Mouse (Mus musculus) lung, embryonic 14.5 days (tissue): ENCODE measurements around the gene Cdc42ep4. TPM values are rescaled to one million over a fixed set of nuclear protein-coding genes. Genes with fewer than 3 reads are reported as not detected.

Source experiments
- ATAC-seq: fragments of 200-750 bp; cut with Nextera tagmentation; 2 replicates; pipeline ENCODE4 v1.8.0; 2017; ENCODE audit warnings: mild to moderate bottlenecking, moderate TSS enrichment, moderate library complexity; ENCODE audit not compliant: insufficient read depth
- DNase-seq: peaks from one replicate; pipeline ENCODE4 v3.0.0-alpha.2; 2015
- H3K27ac ChIP-seq: fragments of 300-500 bp; sonication (generic); 2 replicates; pipeline ENCODE4 v1.5.1; 2014; ENCODE audit warnings: low read depth, mild to moderate bottlenecking, moderate library complexity
- H3K27me3 ChIP-seq: fragments of 300-500 bp; sonication (generic); 2 replicates; pipeline ENCODE4 v1.6.1; 2014; ENCODE audit warnings: low read length, control low read depth; ENCODE audit not compliant: insufficient read depth
- H3K36me3 ChIP-seq: fragments of 300-500 bp; sonication (generic); 2 replicates; pipeline ENCODE4 v1.6.1; 2014; ENCODE audit warnings: control low read depth; ENCODE audit not compliant: insufficient read depth
- H3K4me1 ChIP-seq: fragments of 300-500 bp; sonication (generic); 2 replicates; pipeline ENCODE4 v1.6.1; 2014; ENCODE audit warnings: antibody characterized with exemption, control low read depth; ENCODE audit not compliant: insufficient read depth
- H3K4me2 ChIP-seq: fragments of 300-500 bp; sonication (generic); 2 replicates; pipeline ENCODE4 v1.6.1; 2014; ENCODE audit warnings: mild to moderate bottlenecking
- H3K4me3 ChIP-seq: fragments of 300-500 bp; sonication (generic); 2 replicates; pipeline ENCODE4 v1.5.1; 2014; ENCODE audit warnings: low read depth, low read length
- H3K9ac ChIP-seq: fragments of 300-500 bp; sonication (generic); 2 replicates; pipeline ENCODE4 v1.6.1; 2014
- H3K9me3 ChIP-seq: fragments of 300-500 bp; sonication (generic); 2 replicates; pipeline ENCODE4 v1.6.1; 2016; ENCODE audit warnings: low read depth, low read length, control low read depth
- CTCF ChIP-seq: IDR thresholded peaks from 2 replicates; pipeline ENCODE4 v1.5.1; 2016; ENCODE audit warnings: antibody characterized with exemption, low read depth
- whole genome bisulfite sequencing: fragments of 180-500 bp; shearing (Covaris S2); extraction: QIAGEN DNeasy Blood & Tissue Kit; methylation state at CpG from one replicate; pipeline ENCODE4 v1.1.7; 2014; 5-methylcytosine and 5-hydroxymethylcytosine counted together
- polyA plus RNA-seq: library from polyadenylated mRNA; unstranded; fragments of >200 nt; fragmentation: Nextera tagmentation; extraction: Ambion mirVana; gene quantifications from 2 replicates; pipeline ENCODE4 v1.2.1, GENCODE M21; 2014

Gene Cdc42ep4
- polyA plus RNA-seq, 1 experiment from 2014 or later = 86.6 TPM

DNA sequence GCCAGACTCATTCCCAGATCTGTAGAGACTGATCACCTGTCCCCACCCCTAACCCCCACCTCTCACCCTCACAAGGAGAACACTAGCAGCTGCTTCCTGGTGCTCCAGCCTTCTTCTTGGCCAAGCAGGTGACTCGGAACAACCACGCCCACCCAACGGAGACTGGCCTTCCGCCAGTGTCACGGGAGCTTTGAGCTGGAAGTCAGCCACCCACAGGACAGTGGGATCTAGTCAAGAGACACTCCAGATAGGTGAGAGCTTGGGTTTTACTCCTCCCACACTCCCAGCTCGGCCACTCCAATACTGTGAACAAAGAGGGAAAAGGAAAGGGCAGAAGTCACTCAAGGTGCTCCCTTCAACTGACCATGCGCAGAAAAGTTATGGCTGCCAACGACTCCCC is 12.5 kb downstream of the Cdc42ep4 start:
- no peak for TF ChIP-seq CTCF
- peaks cover 4% of the 10 kb centered on the region; the same call in 1 of the 2 replicates for H3K9me3 ChIP-seq
- no peak for DNase-seq
- H3K27ac ChIP-seq = no peak overlapping the region
- H3K27me3 ChIP-seq = no peaks in the 10 kb centered on the region
- no peak overlapping the region for H3K4me3 ChIP-seq
- 59% methylated on average over 8 of the region's 8 CpGs for WGBS
- peaks cover 58% of the 10 kb centered on the region for H3K36me3 ChIP-seq
- H3K4me1 ChIP-seq = peaks cover 34% of the 10 kb centered on the region
- H3K9ac ChIP-seq = no peak overlapping the region
- no peak overlapping the region for H3K4me2 ChIP-seq
- no peak for ATAC-seq

DNA sequence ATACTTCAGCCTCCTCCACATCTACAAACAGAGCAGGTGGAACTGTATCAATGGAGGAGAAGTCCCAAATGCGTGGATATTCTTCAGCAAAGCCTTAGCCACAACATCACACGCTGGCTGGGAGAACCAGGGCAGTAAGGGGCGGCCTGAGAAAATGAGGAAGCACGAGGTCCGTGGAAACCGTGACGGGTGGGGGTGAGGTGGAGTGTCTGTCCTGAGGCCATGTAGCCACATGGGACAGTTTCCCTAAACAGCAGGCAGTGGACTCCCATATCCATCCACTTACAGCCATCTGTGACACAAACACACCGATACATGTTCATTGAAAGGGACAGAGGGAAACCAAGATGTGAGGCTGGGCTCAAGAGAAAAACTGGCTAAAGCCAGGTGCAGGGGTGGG is 13.8 kb downstream of the Cdc42ep4 start:
- no peak overlapping the region for H3K27ac ChIP-seq
- no peaks in the 10 kb centered on the region for H3K27me3 ChIP-seq
- peaks cover 39% of the 10 kb centered on the region for H3K4me1 ChIP-seq
- WGBS = 78% methylated on average over 8 of the region's 8 CpGs
- no peak for ATAC-seq
- H3K9me3 ChIP-seq = peaks cover 2% of the 10 kb centered on the region; the same call in 1 of the 2 replicates
- H3K4me3 ChIP-seq = no peak overlapping the region
- peaks cover 49% of the 10 kb centered on the region for H3K36me3 ChIP-seq
- H3K9ac ChIP-seq = no peak overlapping the region
- H3K4me2 ChIP-seq = no peak overlapping the region
- no peak for DNase-seq
- no peak for TF ChIP-seq CTCF

DNA sequence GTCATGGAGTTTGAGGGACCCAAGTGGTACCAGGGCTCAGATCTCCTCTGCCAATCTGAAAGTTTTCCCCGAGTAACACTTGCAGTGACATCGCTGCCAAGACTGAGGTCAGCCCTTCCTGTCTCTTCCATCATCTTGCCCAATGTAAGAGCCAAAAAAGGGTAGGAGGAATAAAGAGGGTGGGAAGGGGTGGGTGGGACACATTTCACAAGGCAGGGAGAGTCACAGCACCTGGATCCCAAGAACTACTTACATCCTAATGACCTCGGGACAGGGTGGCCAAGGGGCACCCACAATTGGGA is 14.2 kb downstream of the Cdc42ep4 start:
- DNase-seq = no peak
- no peak overlapping the region for H3K4me3 ChIP-seq
- peaks cover 39% of the 10 kb centered on the region for H3K4me1 ChIP-seq
- H3K9me3 ChIP-seq = no peaks in the 10 kb centered on the region
- no peak overlapping the region for H3K27ac ChIP-seq
- no peak for ATAC-seq
- TF ChIP-seq CTCF = no peak
- H3K27me3 ChIP-seq = no peaks in the 10 kb centered on the region
- 48% methylated on average over 3 of the region's 3 CpGs for whole genome bisulfite sequencing
- H3K36me3 ChIP-seq = peaks cover 47% of the 10 kb centered on the region
- no peak overlapping the region for H3K9ac ChIP-seq
- H3K4me2 ChIP-seq = no peak overlapping the region

DNA sequence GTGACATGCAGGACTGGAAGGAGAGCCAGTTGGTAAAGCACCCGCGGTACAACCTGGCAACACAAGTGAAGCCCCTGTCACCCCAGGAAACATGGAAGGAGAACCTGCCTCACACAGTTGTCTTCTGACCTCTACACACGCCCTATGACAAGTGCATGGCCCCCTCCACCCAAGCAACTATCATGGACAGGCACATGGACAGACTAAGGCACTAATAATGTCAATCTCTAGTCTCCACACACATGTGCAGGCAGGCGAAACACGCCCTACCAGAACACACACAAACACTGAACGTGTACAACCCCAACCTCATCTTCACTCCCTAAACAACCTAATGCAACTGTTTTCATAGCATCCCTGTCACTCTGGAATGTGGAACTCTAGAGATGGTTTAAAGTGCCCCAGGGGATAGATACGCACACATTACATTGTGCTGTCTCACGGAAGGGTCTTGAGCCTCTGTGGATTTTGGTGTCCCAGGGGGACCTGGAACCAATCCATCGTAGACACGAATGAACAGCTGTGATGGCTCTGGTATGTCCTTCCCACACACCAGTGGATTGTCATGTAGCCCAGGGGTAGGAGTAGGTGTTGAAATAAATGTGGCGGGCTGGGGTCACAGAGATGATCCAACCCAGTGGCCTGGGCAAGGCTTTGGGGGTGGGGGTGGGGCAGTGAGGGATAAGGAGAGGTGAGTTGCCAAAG is 14.7 kb downstream of the Cdc42ep4 start:
- Histone ChIP-seq H3K36me3 (peaks cover 42% of the 10 kb centered on the region), H3K4me1 (peaks cover 39% of the 10 kb centered on the region), H3K4me2 (no peak overlapping the region), H3K9ac (no peak overlapping the region), H3K27me3 (no peaks in the 10 kb centered on the region), H3K27ac (no peak overlapping the region), H3K4me3 (no peak overlapping the region), H3K9me3 (no peaks in the 10 kb centered on the region)
- ATAC-seq (no peak), DNase-seq (no peak)
- TF ChIP-seq CTCF = no peak
- 59% methylated on average over 11 of the region's 11 CpGs for WGBS

DNA sequence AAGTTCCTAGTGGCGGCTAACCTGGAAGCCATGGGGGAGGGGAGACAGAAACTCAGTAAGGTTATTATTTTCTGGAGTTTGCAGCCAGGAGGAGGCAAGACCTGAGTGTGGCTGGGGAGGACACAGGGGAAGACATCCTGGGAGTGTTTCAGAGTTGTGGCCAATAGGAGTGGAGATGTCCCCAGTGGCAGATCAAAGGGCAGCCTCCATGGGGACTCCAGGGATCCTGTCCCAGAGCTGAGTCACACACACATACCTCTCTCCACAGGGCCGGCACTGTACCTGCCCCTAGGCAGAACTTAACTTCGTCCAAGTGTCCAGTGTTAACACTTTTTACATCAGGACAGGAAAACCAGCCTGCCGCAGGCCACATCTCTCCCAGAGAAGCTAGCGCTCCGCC is 16.5 kb downstream of the Cdc42ep4 start:
- no peak overlapping the region for H3K4me3 ChIP-seq
- H3K4me2 ChIP-seq = no peak overlapping the region
- peaks cover 39% of the 10 kb centered on the region for H3K4me1 ChIP-seq
- ATAC-seq (no peak), DNase-seq (no peak)
- peaks cover 31% of the 10 kb centered on the region for H3K36me3 ChIP-seq
- 51% methylated on average over 6 of the region's 6 CpGs for WGBS
- TF ChIP-seq CTCF = no peak
- H3K27me3 ChIP-seq = no peaks in the 10 kb centered on the region
- H3K9ac ChIP-seq = no peak overlapping the region
- no peaks in the 10 kb centered on the region for H3K9me3 ChIP-seq
- H3K27ac ChIP-seq = peak overlapping the region; percentile 75; the same call in 1 of the 2 replicates

DNA sequence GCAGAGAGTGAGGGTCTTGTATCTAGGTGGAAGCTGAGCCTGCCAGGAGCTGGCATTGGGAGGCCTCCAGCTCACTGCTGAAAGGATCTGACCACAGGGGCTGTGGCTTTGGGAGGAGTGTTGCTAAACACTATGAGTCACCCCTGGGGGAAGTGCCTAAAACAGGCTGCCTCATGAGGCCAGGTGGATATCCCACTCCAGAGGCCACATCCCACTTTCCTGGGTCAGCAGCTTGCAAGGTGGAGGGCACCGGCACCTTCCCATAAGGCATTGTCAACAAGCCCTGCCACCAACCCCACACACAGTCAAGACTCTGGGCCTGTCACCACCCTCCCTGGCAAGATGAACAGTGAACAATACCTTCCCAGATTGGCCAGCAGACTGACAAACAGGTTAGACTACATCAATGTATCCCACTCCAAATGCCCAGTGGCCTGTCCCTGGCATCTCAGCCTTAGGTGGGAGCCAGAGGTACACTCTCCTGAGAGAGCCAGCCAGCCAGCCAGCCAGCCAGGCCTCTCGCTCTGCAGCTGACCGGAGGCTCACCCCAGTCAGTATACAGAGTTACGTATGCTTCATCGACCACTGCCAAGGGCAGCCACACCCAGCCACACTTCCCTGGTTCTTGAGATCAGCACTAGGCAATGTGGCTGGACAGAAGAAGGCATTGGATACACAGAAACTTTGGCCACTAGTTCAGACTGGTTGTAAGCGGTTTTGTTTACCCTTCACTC is 17.9 kb downstream of the Cdc42ep4 start:
- Histone ChIP-seq H3K4me2 (0 out of 2 replicates have a peak overlapping the region, but pooled peaks have one; percentile 18), H3K4me1 (peaks cover 39% of the 10 kb centered on the region), H3K9me3 (no peaks in the 10 kb centered on the region), H3K27me3 (no peaks in the 10 kb centered on the region), H3K4me3 (no peak overlapping the region), H3K9ac (no peak overlapping the region; the same call in 1 of the 2 replicates), H3K36me3 (peaks cover 41% of the 10 kb centered on the region), H3K27ac (peak overlapping the region; percentile 75)
- WGBS = 31% methylated on average over 6 of the region's 6 CpGs
- no peak for TF ChIP-seq CTCF
- peak; percentile 75 for DNase-seq
- peak; percentile 76 for ATAC-seq

DNA sequence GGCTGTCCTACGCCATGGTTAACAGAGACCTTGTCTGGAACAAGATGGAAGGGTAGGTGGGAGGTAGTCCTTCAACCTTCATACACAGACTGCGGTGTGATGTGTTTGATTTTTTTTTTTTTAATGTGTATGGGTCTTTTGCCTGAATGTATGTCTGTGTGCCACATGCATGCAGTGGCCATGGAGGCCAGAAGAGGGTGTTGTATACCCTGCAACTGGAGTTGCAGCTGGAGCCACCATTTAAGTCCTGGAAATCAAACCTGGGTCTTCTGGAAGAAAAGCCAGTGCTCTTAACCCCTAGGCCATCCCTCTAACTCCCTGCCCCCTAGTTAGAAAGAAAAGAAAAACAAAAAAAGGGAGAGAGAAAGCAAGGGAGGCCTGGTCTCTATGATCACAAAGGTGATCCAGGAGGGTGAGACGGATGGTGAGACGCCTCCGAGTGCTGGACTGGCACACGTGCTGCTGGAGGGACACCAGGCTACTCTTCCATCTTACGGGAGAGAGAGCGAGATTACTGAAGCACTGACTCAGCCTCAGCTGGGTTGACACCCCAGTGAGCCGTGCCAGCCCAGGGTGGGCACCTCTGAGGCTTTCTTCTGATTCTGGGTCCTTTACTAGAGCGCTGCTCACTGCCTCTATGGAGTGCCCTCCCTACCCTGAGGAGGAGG is 19.6 kb downstream of the Cdc42ep4 start:
- ATAC-seq (no peak), DNase-seq (no peak)
- TF ChIP-seq CTCF = peak; percentile 22; the same call in 1 of the 2 replicates
- Histone ChIP-seq H3K27me3 (no peaks in the 10 kb centered on the region), H3K36me3 (peaks cover 46% of the 10 kb centered on the region), H3K27ac (no peak overlapping the region), H3K9me3 (no peaks in the 10 kb centered on the region), H3K4me1 (peaks cover 25% of the 10 kb centered on the region), H3K4me2 (no peak overlapping the region), H3K4me3 (no peak overlapping the region), H3K9ac (no peak overlapping the region)
- 88% methylated on average over 10 of the region's 10 CpGs for WGBS
